Mouse (Mus musculus) layer of hippocampus, adult 8-10 months (tissue): ENCODE data around the gene Rasgrf1. TPM values are rescaled to one million over a fixed set of nuclear protein-coding genes. Genes with fewer than 3 reads are reported as not detected.

ENCODE experiments used
- DNase-seq, 2 experiments: peaks; one replicate each; pipeline ENCODE4 v3.0.0; 2022; ENCODE audit warnings: low spot score in 2 of 2
- total RNA-seq, 4 experiments: library from RNA; stranded (reverse); gene quantifications; 2 replicates each; pipeline ENCODE4 v1.2.4; 2022

Gene Rasgrf1
- total RNA-seq, 4 experiments from 2014 or later, result 449 to 518 (median 495) TPM

GRCm38 (mm10) chr9:89968836-89969450, 59.2 kb downstream of the Rasgrf1 start:
- no peak for DNase-seq

GRCm38 (mm10) chr9:89970271-89970670, 60.6 kb downstream of the Rasgrf1 start:
- no peak for DNase-seq

GRCm38 (mm10) chr9:89970886-89971486, 61.3 kb downstream of the Rasgrf1 start:
- DNase-seq, result no peak

- no peak for DNase-seq
Measured at GRCm38 (mm10) chr9:89972321-89972720, 62.6 kb downstream of the Rasgrf1 start.

DNA sequence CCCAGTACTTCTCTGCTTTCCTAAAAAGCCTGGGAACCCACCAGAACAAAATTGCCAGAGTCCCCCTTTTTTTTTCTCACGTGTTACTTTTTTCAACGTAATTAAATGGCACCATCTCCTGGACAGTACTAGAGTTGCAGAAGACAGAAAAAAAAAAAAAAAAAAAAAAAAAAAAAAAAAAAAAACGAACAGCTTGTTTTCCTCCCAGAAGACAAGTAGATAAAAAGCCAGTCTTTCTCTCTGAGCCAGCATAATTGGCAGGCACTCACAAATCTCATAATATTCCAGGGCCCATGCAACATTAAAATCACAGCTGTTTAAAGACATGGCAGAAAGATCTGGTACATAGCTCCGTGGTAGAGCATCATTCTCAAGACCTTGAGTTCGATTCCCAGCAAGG, 64.1 kb downstream of the Rasgrf1 start:
- DNase-seq, result no peak

DNA sequence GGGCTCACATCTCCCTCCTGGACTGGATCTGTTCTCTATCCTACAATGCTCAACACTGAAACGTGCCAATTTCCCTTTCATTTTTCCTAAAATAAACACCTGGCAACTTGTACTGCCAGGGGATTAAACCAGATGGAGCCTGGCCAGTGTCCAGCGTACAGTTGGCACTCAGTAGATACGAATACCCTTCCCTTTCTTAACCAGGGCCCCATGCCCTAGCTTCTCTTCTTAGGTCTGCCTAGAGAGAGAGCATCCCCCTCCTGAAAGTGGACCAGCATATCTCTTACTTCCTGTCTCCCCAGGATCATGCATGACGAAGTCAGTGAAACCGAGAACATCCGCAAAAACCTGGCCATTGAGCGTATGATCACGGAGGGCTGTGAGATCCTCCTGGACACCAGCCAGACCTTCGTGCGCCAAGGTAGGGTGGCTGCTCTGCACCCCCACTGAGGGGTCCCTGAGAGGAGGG, 64.8 kb downstream of the Rasgrf1 start:
- DNase-seq, result peak in 1 of 2 experiments; percentile 45

GRCm38 (mm10) chr9:89976366-89976940, 66.7 kb downstream of the Rasgrf1 start:
- no peak for DNase-seq

DNA sequence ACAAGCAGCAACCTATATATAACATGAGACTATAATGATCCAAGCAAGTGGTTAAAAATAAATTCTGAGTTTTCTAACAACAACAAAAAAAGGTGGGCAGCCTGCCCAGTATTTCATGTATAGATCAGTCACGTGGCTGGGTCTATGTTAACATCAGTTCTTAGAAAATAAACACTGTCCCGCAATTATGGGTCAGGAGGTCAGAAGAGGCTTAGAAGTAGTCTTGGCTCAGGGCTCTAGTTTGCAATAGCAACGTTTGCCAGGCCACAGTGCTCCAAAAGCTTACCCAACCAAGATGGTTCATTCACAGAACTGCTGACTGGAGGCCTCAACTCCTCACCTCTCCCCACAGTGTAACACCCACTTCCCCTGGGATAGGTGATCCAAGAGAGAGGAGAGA, 69.5 kb downstream of the Rasgrf1 start:
- no peak for DNase-seq

DNA sequence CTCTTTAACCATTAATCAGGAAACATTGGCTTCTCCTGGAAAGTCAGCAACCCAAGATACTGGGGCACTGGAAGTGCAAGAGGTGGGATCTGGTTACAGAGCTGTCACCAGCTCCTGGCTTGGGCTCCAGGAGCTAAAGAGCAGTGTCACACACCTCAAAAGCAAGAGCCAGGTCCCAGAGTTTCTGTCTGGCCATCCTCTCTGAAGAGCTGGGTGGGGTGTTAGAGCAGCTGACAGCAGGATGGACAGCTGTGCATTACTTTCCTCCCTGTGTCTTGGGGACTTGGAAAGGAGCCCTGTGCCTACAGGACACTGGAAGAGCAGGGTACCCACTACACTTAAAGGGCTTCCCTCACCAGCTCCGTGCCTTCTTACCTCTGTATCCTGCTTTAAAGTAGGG, 72.5 kb downstream of the Rasgrf1 start:
- DNase-seq, result no peak

GRCm38 (mm10) chr9:89988053-89988452, 78.3 kb downstream of the Rasgrf1 start:
- no peak for DNase-seq

GRCm38 (mm10) chr9:89988811-89989528, 79.3 kb downstream of the Rasgrf1 start:
- DNase-seq, result no peak

GRCm38 (mm10) chr9:90006432-90006831, 96.7 kb downstream of the Rasgrf1 start:
- DNase-seq, result no peak

DNA sequence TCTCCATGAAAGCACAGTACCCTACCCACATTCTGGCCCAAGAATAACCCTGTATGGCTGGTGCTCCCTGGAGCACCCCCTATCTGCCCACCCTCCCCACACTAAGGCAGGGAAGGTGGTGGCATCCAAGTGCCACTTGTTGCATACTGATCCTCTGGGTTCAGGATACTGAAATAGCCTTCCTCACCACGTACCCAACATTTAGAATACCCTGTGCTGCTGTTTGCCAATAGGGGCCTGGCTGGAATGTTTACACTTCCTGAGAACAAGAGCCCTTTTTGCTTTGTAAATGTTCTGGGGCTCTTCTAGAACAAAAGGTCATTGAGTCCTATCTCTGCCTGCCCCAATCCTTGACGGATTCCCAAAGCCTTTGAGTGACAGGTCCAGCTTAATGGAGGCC, 97.4 kb downstream of the Rasgrf1 start:
- no peak for DNase-seq

- no peak for DNase-seq
Measured at GRCm38 (mm10) chr9:90008138-90008537, 98.4 kb downstream of the Rasgrf1 start.

GRCm38 (mm10) chr9:90011849-90012248, 102.1 kb downstream of the Rasgrf1 start:
- DNase-seq, result no peak

- no peak for DNase-seq
Measured at GRCm38 (mm10) chr9:90014649-90015048, 104.9 kb downstream of the Rasgrf1 start.

GRCm38 (mm10) chr9:90016204-90016603, 106.5 kb downstream of the Rasgrf1 start:
- DNase-seq, result no peak

GRCm38 (mm10) chr9:90020866-90021265, 111.2 kb downstream of the Rasgrf1 start:
- peak; percentile 69 to 74 for DNase-seq

GRCm38 (mm10) chr9:90021442-90021841, 111.7 kb downstream of the Rasgrf1 start:
- no peak for DNase-seq

GRCm38 (mm10) chr9:90027709-90028108, 118.0 kb downstream of the Rasgrf1 start:
- no peak for DNase-seq

- no peak for DNase-seq
Measured at GRCm38 (mm10) chr9:90033922-90034321, 124.2 kb downstream of the Rasgrf1 start.

DNA sequence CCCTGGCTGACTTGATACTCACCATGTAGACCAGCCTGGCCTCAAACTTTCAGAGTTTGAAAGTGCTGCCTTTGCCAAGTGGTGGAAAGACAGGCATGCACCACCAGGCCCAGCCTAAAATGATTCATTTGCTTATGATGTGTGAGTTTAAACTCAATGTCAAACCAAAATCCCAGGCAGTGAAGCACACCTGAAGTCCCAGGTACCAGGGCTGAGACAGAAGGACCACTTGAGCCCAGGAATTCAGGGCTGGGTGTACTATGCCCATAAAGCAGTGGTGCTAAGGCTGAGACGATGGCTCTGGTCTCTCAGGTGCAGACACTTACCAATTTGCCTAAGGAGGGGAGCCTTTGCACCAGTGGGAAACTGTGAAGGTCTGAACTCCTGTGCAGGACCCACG, 125.5 kb downstream of the Rasgrf1 start:
- DNase-seq, result no peak
